Mouse (Mus musculus) erythroblast, embryonic 14.5 days (primary cell): ENCODE data around the gene Sntb2. TPM values are rescaled to one million over a fixed set of nuclear protein-coding genes. Genes with fewer than 3 reads are reported as not detected.

Source experiments
- H3K27me3 ChIP-seq: 2 replicates; pipeline ENCODE4 v1.6.1; 2012; ENCODE audit warnings: inconsistent platforms; ENCODE audit not compliant: control insufficient read depth
- H3K36me3 ChIP-seq: 2 replicates; pipeline ENCODE4 v1.6.1; 2012; ENCODE audit warnings: mild to moderate bottlenecking, inconsistent platforms; ENCODE audit not compliant: control insufficient read depth
- H3K4me1 ChIP-seq: 2 replicates; pipeline ENCODE4 v1.6.1; 2012; ENCODE audit warnings: inconsistent platforms; ENCODE audit not compliant: control insufficient read depth
- H3K4me3 ChIP-seq: replicated peaks from 2 replicates; pipeline ENCODE3; 2012; ENCODE audit warnings: moderate library complexity, mild to moderate bottlenecking, inconsistent platforms
- H3K9me3 ChIP-seq: 2 replicates; pipeline ENCODE4 v1.6.1; 2012; ENCODE audit warnings: low read length, inconsistent platforms, mixed read lengths; ENCODE audit not compliant: control insufficient read depth
- GATA1 ChIP-seq: IDR thresholded peaks from 2 replicates; pipeline ENCODE4 v1.6.1; 2012; ENCODE audit warnings: low read length, inconsistent platforms, mixed read lengths
- TAL1 ChIP-seq: IDR thresholded peaks from 3 replicates; pipeline ENCODE4 v1.6.1; 2012; ENCODE audit warnings: low read length, inconsistent platforms, mixed read lengths
- polyA plus RNA-seq: library from polyadenylated mRNA; stranded (reverse); fragments of >175 nt; gene quantifications from 2 replicates; pipeline ENCODE4 v1.2.3, GENCODE M21; 2012

Sntb2 gene
- polyA plus RNA-seq, 1 experiment: 0.08 TPM

GRCm38 (mm10) chr8:107035641-107036040, 100.1 kb downstream of the Sntb2 start:
- peaks cover 50% of the 10 kb centered on the region for H3K36me3 ChIP-seq
- H3K4me3 ChIP-seq: no peak overlapping the region
- no peaks in the 10 kb centered on the region for H3K9me3 ChIP-seq
- H3K4me1 ChIP-seq: peaks cover 28% of the 10 kb centered on the region
- TF ChIP-seq GATA1 (no peak), TAL1 (no peak)
- no peaks in the 10 kb centered on the region for H3K27me3 ChIP-seq

- Histone ChIP-seq H3K4me3 (no peak overlapping the region), H3K36me3 (peaks cover 60% of the 10 kb centered on the region), H3K4me1 (peaks cover 23% of the 10 kb centered on the region), H3K9me3 (no peaks in the 10 kb centered on the region), H3K27me3 (no peaks in the 10 kb centered on the region)
- TF ChIP-seq GATA1 (no peak), TAL1 (no peak)
Measured at GRCm38 (mm10) chr8:107036626-107037025, 101.1 kb downstream of the Sntb2 start.

- peaks cover 88% of the 10 kb centered on the region for H3K36me3 ChIP-seq
Measured at GRCm38 (mm10) chr8:107040632-107041031, 105.1 kb downstream of the Sntb2 start.

GRCm38 (mm10) chr8:107045478-107045877, 109.9 kb downstream of the Sntb2 start:
- Histone ChIP-seq H3K36me3 (peaks cover 95% of the 10 kb centered on the region), H3K27me3 (no peaks in the 10 kb centered on the region), H3K4me3 (no peak overlapping the region), H3K9me3 (no peaks in the 10 kb centered on the region), H3K4me1 (peaks cover 34% of the 10 kb centered on the region)
- TF ChIP-seq TAL1 (no peak), GATA1 (no peak)

More at GRCm38 (mm10) chr8:107040632-107041031, 105.1 kb downstream of the Sntb2 start:
- TF ChIP-seq GATA1 (no peak), TAL1 (no peak)
- Histone ChIP-seq H3K4me1 (peaks cover under 1% of the 10 kb centered on the region; the same call in 1 of the 2 replicates), H3K4me3 (no peak overlapping the region), H3K27me3 (no peaks in the 10 kb centered on the region), H3K9me3 (no peaks in the 10 kb centered on the region)

- peaks cover 34% of the 10 kb centered on the region for H3K4me1 ChIP-seq
- H3K4me3 ChIP-seq: no peak overlapping the region
- H3K36me3 ChIP-seq: peaks cover 95% of the 10 kb centered on the region
- no peaks in the 10 kb centered on the region for H3K27me3 ChIP-seq
- H3K9me3 ChIP-seq: no peaks in the 10 kb centered on the region
- TF ChIP-seq TAL1: no peak
- no peak for TF ChIP-seq GATA1
Measured at GRCm38 (mm10) chr8:107046976-107047375, 111.4 kb downstream of the Sntb2 start.

GRCm38 (mm10) chr8:107048061-107048941, 112.8 kb downstream of the Sntb2 start, which contains the start of gene Pdf:
Gene Pdf, minus strand, starts transcription at chr8:107048614.
- Histone ChIP-seq H3K4me1 (peaks cover 39% of the 10 kb centered on the region), H3K4me3 (peak within 1 kb of the TSS; percentile 79), H3K36me3 (peaks cover 95% of the 10 kb centered on the region), H3K9me3 (no peaks in the 10 kb centered on the region; the same call in 1 of the 2 replicates), H3K27me3 (no peaks in the 10 kb centered on the region)
- TF ChIP-seq TAL1: no peak
- no peak for TF ChIP-seq GATA1

- Histone ChIP-seq H3K9me3 (no peaks in the 10 kb centered on the region; the same call in 1 of the 2 replicates), H3K27me3 (no peaks in the 10 kb centered on the region), H3K36me3 (peaks cover 95% of the 10 kb centered on the region), H3K4me3 (peak overlapping the region; percentile 79), H3K4me1 (peaks cover 45% of the 10 kb centered on the region)
- no peak for TF ChIP-seq TAL1
- no peak for TF ChIP-seq GATA1
Measured at GRCm38 (mm10) chr8:107049480-107049879, 113.9 kb downstream of the Sntb2 start.

GRCm38 (mm10) chr8:107052046-107052445, 116.5 kb downstream of the Sntb2 start:
- Histone ChIP-seq H3K9me3 (no peaks in the 10 kb centered on the region; the same call in 1 of the 2 replicates), H3K4me3 (no peak overlapping the region), H3K27me3 (no peaks in the 10 kb centered on the region), H3K4me1 (peaks cover 57% of the 10 kb centered on the region), H3K36me3 (peaks cover 76% of the 10 kb centered on the region)
- TF ChIP-seq GATA1: no peak
